Mouse (Mus musculus) hindbrain, embryonic 13.5 days (tissue): ENCODE data around the gene Papss1. TPM values are rescaled to one million over a fixed set of nuclear protein-coding genes. Genes with fewer than 3 reads are reported as not detected.

ENCODE experiments used
- polyA plus RNA-seq: library from polyadenylated mRNA; unstranded; fragments of >200 nt; fragmentation: Nextera tagmentation; extraction: Ambion mirVana; gene quantifications from 2 replicates; pipeline ENCODE4 v1.2.1, GENCODE M21; 2015

Papss1 gene
- polyA plus RNA-seq, 1 experiment from 2014 or later: 116 TPM

Other genes starting within 250 kb of the Papss1 start
- 2.4 and 2.8 TPM in 2 replicates for gene Sgms2, start 73.4 kb upstream of the Papss1 start, polyA plus RNA-seq